Mouse (Mus musculus): ENCODE results near the gene Ssmem1.

DNA sequence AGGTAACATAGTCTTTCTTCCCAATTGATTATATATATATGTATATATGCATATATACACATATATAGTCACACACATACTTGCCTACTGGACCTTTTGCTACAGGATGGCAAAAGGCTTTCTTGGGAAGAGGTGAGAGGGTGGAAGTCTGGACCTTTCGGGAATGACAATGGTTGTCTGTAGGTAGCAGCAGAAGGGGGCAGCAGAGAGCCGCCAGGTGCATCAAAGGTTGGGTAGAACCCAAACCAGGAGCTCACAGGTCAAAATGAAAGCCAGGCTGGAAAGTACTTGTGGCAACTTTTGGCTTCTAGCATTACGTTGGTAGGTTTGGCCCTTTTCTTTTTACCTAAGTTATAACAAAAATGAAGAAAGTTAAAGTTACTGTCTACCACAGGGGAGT, 25.7 kb downstream of the Ssmem1 start:
- peak; percentile 75 for TF ChIP-seq CTCF (IDR thresholded peaks at IDR 0.05; ENCODE audit: low read depth)
- TF ChIP-seq EP300 (IDR thresholded peaks at IDR 0.05; ENCODE audit: low read depth): no peak

Measured in liver, embryonic 14.5 days (tissue).